Mouse (Mus musculus) testis, adult 2 months (tissue): ENCODE measurements around the gene Maml3.

Experiments used
- CTCF ChIP-seq: fragments of 200-500 bp; IDR thresholded peaks from 2 replicates; pipeline ENCODE4 v1.5.1; 2012; ENCODE audit warnings: low read depth, mild to moderate bottlenecking, inconsistent platforms, low read length, moderate library complexity; ENCODE audit not compliant: control insufficient read depth, insufficient read depth, insufficient replicate concordance
- POLR2A ChIP-seq: fragments of 200-500 bp; IDR thresholded peaks from 2 replicates; pipeline ENCODE4 v1.6.1; 2012; ENCODE audit warnings: low read depth, mild to moderate bottlenecking, inconsistent platforms, low read length, moderate library complexity; ENCODE audit not compliant: control insufficient read depth

DNA sequence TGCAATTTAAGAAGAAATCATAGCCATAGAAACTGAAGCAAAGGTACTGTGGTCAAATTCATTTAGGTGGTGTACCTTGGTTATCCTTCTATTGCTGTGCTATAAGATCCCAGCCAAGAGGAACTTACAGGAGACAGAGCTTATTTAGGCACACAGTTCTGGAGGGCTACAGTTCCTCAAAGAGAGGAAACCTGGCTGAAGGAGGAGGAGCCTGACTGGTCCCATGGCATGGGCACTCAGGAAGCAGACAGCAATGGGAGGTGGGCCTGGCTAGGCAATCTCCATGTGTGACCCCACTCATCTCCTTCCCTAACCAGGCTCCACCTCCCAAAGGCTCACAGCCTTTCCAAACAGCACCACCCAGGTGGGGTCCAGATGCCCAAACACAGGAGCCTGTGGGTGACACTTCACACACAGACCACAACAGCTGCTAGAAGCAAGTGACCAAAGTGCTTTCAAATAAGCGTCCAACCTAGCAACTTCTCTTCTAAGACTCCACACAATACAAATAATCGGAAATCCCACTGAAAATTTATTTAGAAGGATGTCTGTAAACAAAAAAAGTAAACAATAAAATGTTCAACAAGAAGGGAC, 328.8 kb downstream of the Maml3 start:
- no peak for TF ChIP-seq CTCF
- TF ChIP-seq POLR2A: no peak
